Mouse (Mus musculus): ENCODE measurements around the gene Myo1b. TPM values are rescaled to one million over a fixed set of nuclear protein-coding genes. Genes with fewer than 3 reads are reported as not detected.

Myo1b gene
- polyA plus RNA-seq, 1 experiment from 2014 or later, result 112 TPM

GRCm38 (mm10) chr1:51930584-51930983 lies 14.7 kb upstream of the Myo1b start:
- Histone ChIP-seq H3K27ac (ENCODE audit: low read depth, low read length) (no peak overlapping the region), H3K9ac (ENCODE audit: low read length) (no peak overlapping the region), H3K36me3 (ENCODE audit: control insufficient read depth, insufficient read depth, low read length) (no peaks in the 10 kb centered on the region), H3K4me1 (ENCODE audit: control insufficient read depth, insufficient read depth, low read length) (no peaks in the 10 kb centered on the region), H3K4me3 (ENCODE audit: low read depth, low read length) (no peak overlapping the region), H3K27me3 (ENCODE audit: control insufficient read depth, insufficient read depth, low read length) (no peaks in the 10 kb centered on the region), H3K4me2 (ENCODE audit: low read depth) (no peak overlapping the region), H3K9me3 (ENCODE audit: control insufficient read depth, low read length) (no peaks in the 10 kb centered on the region)
- ATAC-seq (ENCODE audit: insufficient read depth, low FRiP score, low TSS enrichment) (no peak), DNase-seq (ENCODE audit: low spot score) (no peak)
- 86% methylated on average over 5 of the region's 5 CpGs for WGBS

GRCm38 (mm10) chr1:51929557-51929956 lies 13.7 kb upstream of the Myo1b start:
- ATAC-seq (ENCODE audit: insufficient read depth, low FRiP score, low TSS enrichment) (no peak), DNase-seq (ENCODE audit: low spot score) (no peak)
- no peak overlapping the region for H3K4me2 ChIP-seq (ENCODE audit: low read depth)
- H3K4me3 ChIP-seq (ENCODE audit: low read depth, low read length), result no peak overlapping the region
- H3K27ac ChIP-seq (ENCODE audit: low read depth, low read length), result no peak overlapping the region
- H3K9ac ChIP-seq (ENCODE audit: low read length), result no peak overlapping the region
- no peaks in the 10 kb centered on the region for H3K9me3 ChIP-seq (ENCODE audit: control insufficient read depth, low read length)
- no peaks in the 10 kb centered on the region for H3K36me3 ChIP-seq (ENCODE audit: control insufficient read depth, insufficient read depth, low read length)
- H3K4me1 ChIP-seq (ENCODE audit: control insufficient read depth, insufficient read depth, low read length), result no peaks in the 10 kb centered on the region
- H3K27me3 ChIP-seq (ENCODE audit: control insufficient read depth, insufficient read depth, low read length), result no peaks in the 10 kb centered on the region
- 73% methylated on average over 3 of the region's 3 CpGs for WGBS

GRCm38 (mm10) chr1:51922820-51923219 lies 6.9 kb upstream of the Myo1b start:
- Histone ChIP-seq H3K4me3 (ENCODE audit: low read depth, low read length) (no peak overlapping the region), H3K9ac (ENCODE audit: low read length) (no peak overlapping the region), H3K36me3 (ENCODE audit: control insufficient read depth, insufficient read depth, low read length) (no peaks in the 10 kb centered on the region), H3K4me2 (ENCODE audit: low read depth) (peak overlapping the region; percentile 19; the same call in 1 of the 2 replicates), H3K9me3 (ENCODE audit: control insufficient read depth, low read length) (no peaks in the 10 kb centered on the region), H3K27me3 (ENCODE audit: control insufficient read depth, insufficient read depth, low read length) (no peaks in the 10 kb centered on the region), H3K4me1 (ENCODE audit: control insufficient read depth, insufficient read depth, low read length) (no peaks in the 10 kb centered on the region), H3K27ac (ENCODE audit: low read depth, low read length) (no peak overlapping the region)
- DNase-seq (ENCODE audit: low spot score), result peak; percentile 46
- ATAC-seq (ENCODE audit: insufficient read depth, low FRiP score, low TSS enrichment), result peak; percentile 95
- 16% methylated on average over 12 of the region's 12 CpGs for WGBS

DNA sequence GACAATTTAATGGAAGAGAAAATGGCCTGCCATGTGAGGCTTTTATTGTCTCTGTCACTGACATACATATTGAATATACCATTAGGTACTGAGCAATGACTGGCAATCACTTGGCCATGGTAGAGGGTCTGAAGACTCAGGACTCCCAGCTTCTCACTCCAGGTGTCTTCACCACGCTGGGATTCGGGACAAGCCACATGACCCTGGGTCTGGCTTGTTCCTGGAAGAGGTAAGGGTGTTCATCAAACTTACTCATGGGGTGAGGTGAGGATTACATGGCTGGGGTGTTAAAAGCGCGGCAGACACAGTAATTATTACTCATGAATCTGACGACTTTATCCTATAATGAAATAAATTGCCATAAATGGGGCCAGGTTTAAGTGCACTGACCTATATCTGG lies 405 bp upstream of the Myo1b start:
- DNase-seq (ENCODE audit: low spot score) (no peak), ATAC-seq (ENCODE audit: insufficient read depth, low FRiP score, low TSS enrichment) (no peak)
- H3K36me3 ChIP-seq (ENCODE audit: control insufficient read depth, insufficient read depth, low read length), result no peaks in the 10 kb centered on the region
- H3K9ac ChIP-seq (ENCODE audit: low read length), result peak overlapping the region; percentile 99
- peaks cover 7% of the 10 kb centered on the region; the same call in 1 of the 2 replicates for H3K4me1 ChIP-seq (ENCODE audit: control insufficient read depth, insufficient read depth, low read length)
- peak overlapping the region; percentile 91 for H3K4me3 ChIP-seq (ENCODE audit: low read depth, low read length)
- H3K9me3 ChIP-seq (ENCODE audit: control insufficient read depth, low read length), result no peaks in the 10 kb centered on the region
- no peaks in the 10 kb centered on the region for H3K27me3 ChIP-seq (ENCODE audit: control insufficient read depth, insufficient read depth, low read length)
- 55% methylated on average over 5 of the region's 5 CpGs for WGBS
- peak overlapping the region; percentile 60 for H3K4me2 ChIP-seq (ENCODE audit: low read depth)
- no peak overlapping the region for H3K27ac ChIP-seq (ENCODE audit: low read depth, low read length)

GRCm38 (mm10) chr1:51915051-51915575 lies 758 bp downstream of the Myo1b start:
- Histone ChIP-seq H3K9me3 (ENCODE audit: control insufficient read depth, low read length) (no peaks in the 10 kb centered on the region), H3K4me3 (ENCODE audit: low read depth, low read length) (peak overlapping the region; percentile 91), H3K4me2 (ENCODE audit: low read depth) (peak overlapping the region; percentile 60), H3K4me1 (ENCODE audit: control insufficient read depth, insufficient read depth, low read length) (peaks cover 13% of the 10 kb centered on the region), H3K9ac (ENCODE audit: low read length) (peak overlapping the region; percentile 99), H3K27me3 (ENCODE audit: control insufficient read depth, insufficient read depth, low read length) (no peaks in the 10 kb centered on the region), H3K36me3 (ENCODE audit: control insufficient read depth, insufficient read depth, low read length) (no peaks in the 10 kb centered on the region), H3K27ac (ENCODE audit: low read depth, low read length) (peak overlapping the region; percentile 96)
- 0% methylated on average over 29 of the region's 33 CpGs for WGBS
- DNase-seq (ENCODE audit: low spot score), result peak; percentile 90
- peak; percentile 93 for ATAC-seq (ENCODE audit: insufficient read depth, low FRiP score, low TSS enrichment)

DNA sequence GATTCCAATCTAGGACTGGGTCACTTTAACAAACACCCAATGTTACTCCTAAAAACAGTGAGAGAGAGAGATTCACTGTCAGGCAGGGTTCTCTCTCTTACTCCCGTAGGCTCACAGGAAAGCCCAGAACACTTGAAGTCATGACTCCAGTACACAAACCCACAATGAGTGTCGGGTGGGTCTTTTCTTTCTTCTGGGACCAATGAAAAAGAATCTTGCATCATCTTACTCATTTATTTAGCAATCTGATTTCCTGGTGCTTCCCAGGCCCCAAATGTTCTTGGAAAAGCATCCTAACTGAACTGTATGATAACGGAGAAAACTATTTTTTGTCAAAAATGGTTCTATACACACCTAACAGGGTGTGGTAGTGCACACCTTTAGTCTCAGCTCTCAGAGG lies 1.8 kb downstream of the Myo1b start:
- H3K27ac ChIP-seq (ENCODE audit: low read depth, low read length), result no peak overlapping the region
- H3K9ac ChIP-seq (ENCODE audit: low read length), result no peak overlapping the region
- peaks cover 20% of the 10 kb centered on the region for H3K4me1 ChIP-seq (ENCODE audit: control insufficient read depth, insufficient read depth, low read length)

DNA sequence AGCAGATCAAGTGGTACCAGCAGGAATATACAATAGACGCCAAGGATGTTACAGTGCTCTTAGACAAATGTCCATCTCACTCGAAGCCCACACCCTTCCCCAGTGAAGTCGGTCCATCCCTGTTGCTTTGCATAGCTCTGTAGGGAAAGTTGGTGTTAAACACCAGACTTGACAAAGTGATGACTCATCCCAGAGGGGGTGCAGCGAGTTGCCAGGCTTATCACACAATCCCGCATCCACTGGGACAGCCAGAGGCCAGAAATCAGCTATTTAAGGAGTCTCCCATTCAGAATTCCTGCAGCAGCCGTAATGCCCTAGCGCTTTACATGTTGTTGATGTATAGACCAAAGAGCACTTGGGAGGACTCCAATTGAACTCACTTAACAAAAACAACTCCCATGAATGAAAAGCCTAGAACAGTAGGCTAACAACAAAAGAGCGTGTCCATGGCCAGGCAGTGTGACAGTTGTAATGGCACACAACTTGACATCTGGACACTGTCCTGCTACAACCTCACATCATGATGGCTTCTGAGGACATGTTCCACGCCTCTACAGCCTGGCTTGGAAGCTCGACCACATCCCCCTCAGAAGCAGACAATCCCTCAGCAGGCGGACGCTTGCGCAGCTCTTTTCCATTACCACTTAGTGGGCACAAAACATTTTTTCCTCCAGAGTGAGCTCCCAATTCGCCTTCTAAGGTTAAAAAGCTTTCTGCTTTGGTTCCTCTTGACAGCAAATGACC lies 2.6 kb downstream of the Myo1b start:
- Histone ChIP-seq H3K4me3 (ENCODE audit: low read depth, low read length) (no peak overlapping the region), H3K27me3 (ENCODE audit: control insufficient read depth, insufficient read depth, low read length) (no peaks in the 10 kb centered on the region), H3K36me3 (ENCODE audit: control insufficient read depth, insufficient read depth, low read length) (no peaks in the 10 kb centered on the region), H3K4me2 (ENCODE audit: low read depth) (peak overlapping the region; percentile 14; the same call in 1 of the 2 replicates), H3K4me1 (ENCODE audit: control insufficient read depth, insufficient read depth, low read length) (peaks cover 24% of the 10 kb centered on the region), H3K9me3 (ENCODE audit: control insufficient read depth, low read length) (no peaks in the 10 kb centered on the region), H3K9ac (ENCODE audit: low read length) (no peak overlapping the region), H3K27ac (ENCODE audit: low read depth, low read length) (no peak overlapping the region)
- WGBS, result 77% methylated on average over 14 of the region's 14 CpGs
- ATAC-seq (ENCODE audit: insufficient read depth, low FRiP score, low TSS enrichment) (no peak), DNase-seq (ENCODE audit: low spot score) (no peak)

More for the DNA sequence above, 1.8 kb downstream of the Myo1b start:
- Histone ChIP-seq H3K4me2 (ENCODE audit: low read depth) (peak overlapping the region; percentile 60), H3K9me3 (ENCODE audit: control insufficient read depth, low read length) (no peaks in the 10 kb centered on the region), H3K36me3 (ENCODE audit: control insufficient read depth, insufficient read depth, low read length) (no peaks in the 10 kb centered on the region), H3K27me3 (ENCODE audit: control insufficient read depth, insufficient read depth, low read length) (no peaks in the 10 kb centered on the region), H3K4me3 (ENCODE audit: low read depth, low read length) (peak overlapping the region; percentile 91)
- DNase-seq (ENCODE audit: low spot score) (no peak), ATAC-seq (ENCODE audit: insufficient read depth, low FRiP score, low TSS enrichment) (no peak)
- WGBS, result 84% methylated on average over 3 of the region's 3 CpGs

- WGBS, result 71% methylated on average over 4 of the region's 4 CpGs
- Histone ChIP-seq H3K27ac (ENCODE audit: low read depth, low read length) (no peak overlapping the region), H3K9me3 (ENCODE audit: control insufficient read depth, low read length) (no peaks in the 10 kb centered on the region), H3K4me3 (ENCODE audit: low read depth, low read length) (no peak overlapping the region), H3K27me3 (ENCODE audit: control insufficient read depth, insufficient read depth, low read length) (no peaks in the 10 kb centered on the region), H3K36me3 (ENCODE audit: control insufficient read depth, insufficient read depth, low read length) (no peaks in the 10 kb centered on the region), H3K9ac (ENCODE audit: low read length) (no peak overlapping the region), H3K4me2 (ENCODE audit: low read depth) (no peak overlapping the region), H3K4me1 (ENCODE audit: control insufficient read depth, insufficient read depth, low read length) (peaks cover 33% of the 10 kb centered on the region)
- ATAC-seq (ENCODE audit: insufficient read depth, low FRiP score, low TSS enrichment), result no peak
- no peak for DNase-seq (ENCODE audit: low spot score)
Measured at GRCm38 (mm10) chr1:51911331-51911730, 4.5 kb downstream of the Myo1b start.

GRCm38 (mm10) chr1:51909204-51909603 lies 6.7 kb downstream of the Myo1b start:
- WGBS, result 57% methylated on average over 2 of the region's 2 CpGs
- Histone ChIP-seq H3K36me3 (ENCODE audit: control insufficient read depth, insufficient read depth, low read length) (no peaks in the 10 kb centered on the region), H3K9me3 (ENCODE audit: control insufficient read depth, low read length) (no peaks in the 10 kb centered on the region), H3K4me1 (ENCODE audit: control insufficient read depth, insufficient read depth, low read length) (peaks cover 33% of the 10 kb centered on the region), H3K4me3 (ENCODE audit: low read depth, low read length) (no peak overlapping the region), H3K9ac (ENCODE audit: low read length) (no peak overlapping the region), H3K27ac (ENCODE audit: low read depth, low read length) (no peak overlapping the region), H3K4me2 (ENCODE audit: low read depth) (no peak overlapping the region), H3K27me3 (ENCODE audit: control insufficient read depth, insufficient read depth, low read length) (no peaks in the 10 kb centered on the region)
- no peak for DNase-seq (ENCODE audit: low spot score)
- no peak for ATAC-seq (ENCODE audit: insufficient read depth, low FRiP score, low TSS enrichment)
